In genomic region chr7:44817441-44817840, GRCm38 (mm10) we compare ENCODE assay signal across 8 mouse cellular contexts. TPM values are rescaled to one million over a fixed set of nuclear protein-coding genes. Genes with fewer than 3 reads are reported as not detected.
DNase-seq lines count a peak whose midpoint lies in the region; ATAC-seq and TF ChIP-seq lines count a peak whose summit lies in the region.

No protein-coding gene starts in this region.

- H3K27ac ChIP-seq in testis, adult 2 months (ENCODE audit: control insufficient read depth, insufficient read depth, low read depth, low read length), result peak overlapping the region; percentile 100
- H3K27ac ChIP-seq in limb, embryonic 14.5 days (replicated peaks; ENCODE audit: low read depth, low read length), result no peak overlapping the region
- peak overlapping the region; percentile 98; the same call in 1 of the 2 replicates for H3K27ac ChIP-seq in stomach, embryonic 15.5 days

- 29% methylated on average over 3 of the region's 3 CpGs for WGBS in limb, embryonic 14.5 days
- WGBS in stomach, embryonic 15.5 days, result 12% methylated on average over 3 of the region's 3 CpGs

- no peaks in the 10 kb centered on the region for H3K9me3 ChIP-seq in limb, embryonic 14.5 days (ENCODE audit: control insufficient read depth, low read length)
- H3K9me3 ChIP-seq in stomach, embryonic 15.5 days, result no peaks in the 10 kb centered on the region

- ATAC-seq in limb, embryonic 14.5 days (ENCODE audit: low FRiP score, low read depth), result no peak
- no peak for ATAC-seq in stomach, embryonic 15.5 days (ENCODE audit: insufficient read depth, low FRiP score, low read depth)

- peaks cover 15% of the 10 kb centered on the region for H3K4me1 ChIP-seq in testis, adult 2 months (ENCODE audit: control insufficient read depth, insufficient read depth, low read length)
- peaks cover 29% of the 10 kb centered on the region for H3K4me1 ChIP-seq in limb, embryonic 14.5 days (ENCODE audit: control insufficient read depth, insufficient read depth, low read length)
- peaks cover 41% of the 10 kb centered on the region for H3K4me1 ChIP-seq in stomach, embryonic 15.5 days

- H3K4me2 ChIP-seq in limb, embryonic 14.5 days (replicated peaks; ENCODE audit: low read depth, low read length, severe bottlenecking), result peak overlapping the region; percentile 74
- H3K4me2 ChIP-seq in stomach, embryonic 15.5 days, result peak overlapping the region; percentile 82

- H3K36me3 ChIP-seq in testis, adult 2 months (ENCODE audit: control insufficient read depth, insufficient read depth, low read length), result peaks cover 3% of the 10 kb centered on the region; the same call in 1 of the 2 replicates
- H3K36me3 ChIP-seq in limb, embryonic 14.5 days (ENCODE audit: control insufficient read depth, insufficient read depth, low read length), result peaks cover 18% of the 10 kb centered on the region; the same call in 1 of the 2 replicates
- no peaks in the 10 kb centered on the region; the same call in 1 of the 2 replicates for H3K36me3 ChIP-seq in stomach, embryonic 15.5 days

- DNase-seq in adrenal gland, postnatal 10 days, result peak; percentile 2
- no peak for DNase-seq in adrenal gland, postnatal 36 days
- no peak for DNase-seq in testis, postnatal 14 days (ENCODE audit: low spot score)
- DNase-seq in limb, embryonic 14.5 days (ENCODE audit: low spot score), result no peak
- DNase-seq in right cerebral cortex, postnatal 14 days, result no peak
- no peak for DNase-seq in ovary, adult 18-20 months (ENCODE audit: low spot score)

- TF ChIP-seq POLR2A in testis, adult 2 months (IDR thresholded peaks at IDR 0.05; ENCODE audit: control insufficient read depth, low read depth, low read length), result no peak
- TF ChIP-seq POLR2A in limb, embryonic 14.5 days (IDR thresholded peaks at IDR 0.05; ENCODE audit: borderline replicate concordance, extremely low read depth, insufficient read depth, insufficient read length), result no peak

- no peak for TF ChIP-seq CTCF in testis, adult 2 months (IDR thresholded peaks at IDR 0.05; ENCODE audit: control insufficient read depth, insufficient read depth, insufficient replicate concordance, low read depth, low read length)

- H3K4me3 ChIP-seq in testis, adult 2 months (ENCODE audit: control insufficient read depth, low read depth, low read length), result peak overlapping the region; percentile 99
- peak overlapping the region; percentile 87 for H3K4me3 ChIP-seq in limb, embryonic 14.5 days (replicated peaks; ENCODE audit: low read length)
- H3K4me3 ChIP-seq in stomach, embryonic 15.5 days (replicated peaks), result peak overlapping the region; percentile 88

- H3K9ac ChIP-seq in limb, embryonic 14.5 days (ENCODE audit: low read depth, low read length, severe bottlenecking), result peak overlapping the region; percentile 98
- peak overlapping the region; percentile 95 for H3K9ac ChIP-seq in stomach, embryonic 15.5 days

- no peaks in the 10 kb centered on the region for H3K27me3 ChIP-seq in testis, adult 2 months (ENCODE audit: control insufficient read depth, insufficient read depth, low read length)
- H3K27me3 ChIP-seq in limb, embryonic 14.5 days (ENCODE audit: control insufficient read depth, insufficient read depth, low read length), result no peaks in the 10 kb centered on the region
- H3K27me3 ChIP-seq in stomach, embryonic 15.5 days (replicated peaks), result no peaks in the 10 kb centered on the region

RNA-seq across cellular contexts. Expression of gene Atf5, which starts 1.0 kb away (rescaled TPM):
- 100 to 1,000 TPM; 144 to 202 TPM for total RNA-seq in adrenal gland, postnatal 10 days (2021)
- 100 to 1,000 TPM; 135 to 151 TPM for total RNA-seq in adrenal gland, postnatal 36 days (2021)
- polyA plus RNA-seq in testis, adult 2 months (2012; rRNA removed), result 21.6 TPM in 2 replicates
- 47.9 and 69.8 TPM in 2 replicates for polyA plus RNA-seq in limb, embryonic 14.5 days (2012; rRNA removed)
- 3.1 and 3.7 TPM in 2 replicates for polyA plus RNA-seq in limb, embryonic 14.5 days (2014; fragmentation: Nextera tagmentation; extraction: Ambion mirVana)
- polyA plus RNA-seq in stomach, embryonic 15.5 days (2015; fragmentation: Nextera tagmentation; extraction: Ambion mirVana), result 5.3 and 6.4 TPM in 2 replicates

RNA-seq across cellular contexts. Expression of gene Il4i1, which starts 1.3 kb away (rescaled TPM):
- 1 to 10 TPM; 5.2 TPM for total RNA-seq in adrenal gland, postnatal 10 days (2021)
- total RNA-seq in adrenal gland, postnatal 36 days (2021), result 1 to 10 TPM; 2.0 to 2.6 TPM
- 97.2 and 97.6 TPM in 2 replicates for polyA plus RNA-seq in testis, adult 2 months (2012; rRNA removed)
- polyA plus RNA-seq in limb, embryonic 14.5 days (2012; rRNA removed), result 0.87 and 1.0 TPM in 2 replicates
- 1.6 and 2.5 TPM in 2 replicates for polyA plus RNA-seq in limb, embryonic 14.5 days (2014; fragmentation: Nextera tagmentation; extraction: Ambion mirVana)
- polyA plus RNA-seq in stomach, embryonic 15.5 days (2015; fragmentation: Nextera tagmentation; extraction: Ambion mirVana), result 1.3 and 1.4 TPM in 2 replicates

RNA-seq across cellular contexts. Expression of gene Nup62, which starts 1.6 kb away (rescaled TPM):
- 10 to 100 TPM; 44.3 to 47.1 TPM for total RNA-seq in adrenal gland, postnatal 10 days (2021)
- total RNA-seq in adrenal gland, postnatal 36 days (2021), result 10 to 100 TPM; 40.9 to 42.5 TPM
- 181 and 183 TPM in 2 replicates for polyA plus RNA-seq in testis, adult 2 months (2012; rRNA removed)
- 92.5 and 133 TPM in 2 replicates for polyA plus RNA-seq in limb, embryonic 14.5 days (2012; rRNA removed)
- polyA plus RNA-seq in limb, embryonic 14.5 days (2014; fragmentation: Nextera tagmentation; extraction: Ambion mirVana), result 53.0 and 53.9 TPM in 2 replicates
- polyA plus RNA-seq in stomach, embryonic 15.5 days (2015; fragmentation: Nextera tagmentation; extraction: Ambion mirVana), result 79.3 and 79.8 TPM in 2 replicates

RNA-seq across cellular contexts. Expression of gene Akt1s1, which starts 31.4 kb away (rescaled TPM):
- 100 to 1,000 TPM in 1 of 2 experiments, 10 to 100 TPM in 1; 92.4 to 109 TPM for total RNA-seq in adrenal gland, postnatal 10 days (2021)
- total RNA-seq in adrenal gland, postnatal 36 days (2021), result 100 to 1,000 TPM; 108 to 118 TPM
- polyA plus RNA-seq in testis, adult 2 months (2012; rRNA removed), result 31.5 and 35.7 TPM in 2 replicates
- polyA plus RNA-seq in limb, embryonic 14.5 days (2012; rRNA removed), result 179 and 270 TPM in 2 replicates
- 66.1 and 70.5 TPM in 2 replicates for polyA plus RNA-seq in limb, embryonic 14.5 days (2014; fragmentation: Nextera tagmentation; extraction: Ambion mirVana)
- polyA plus RNA-seq in stomach, embryonic 15.5 days (2015; fragmentation: Nextera tagmentation; extraction: Ambion mirVana), result 110 and 112 TPM in 2 replicates

RNA-seq across cellular contexts. Expression of gene Tbc1d17, which starts 31.4 kb away (rescaled TPM):
- total RNA-seq in adrenal gland, postnatal 10 days (2021), result 10 to 100 TPM; 61.9 to 73.1 TPM
- 10 to 100 TPM; 54.1 to 73.4 TPM for total RNA-seq in adrenal gland, postnatal 36 days (2021)
- 24.4 and 28.5 TPM in 2 replicates for polyA plus RNA-seq in testis, adult 2 months (2012; rRNA removed)
- polyA plus RNA-seq in limb, embryonic 14.5 days (2012; rRNA removed), result 86.0 and 103 TPM in 2 replicates
- polyA plus RNA-seq in limb, embryonic 14.5 days (2014; fragmentation: Nextera tagmentation; extraction: Ambion mirVana), result 76.0 and 81.7 TPM in 2 replicates
- 64.5 and 72.0 TPM in 2 replicates for polyA plus RNA-seq in stomach, embryonic 15.5 days (2015; fragmentation: Nextera tagmentation; extraction: Ambion mirVana)

Comparison
In these comparisons a context has a peak if more than half of its experiments do, and no peak if none do; other contexts are left out.
1. RNA of gene Il4i1, which starts 1.3 kb away (polyA plus RNA-seq): 97.2 to 97.6 TPM in testis, adult 2 months; 0.87 to 2.5 TPM in limb, embryonic 14.5 days and 1.3 to 1.4 TPM in stomach, embryonic 15.5 days; every median in the first group is over 10 times any median in the second.
2. Peak in every context shown above with its lines, with median percentiles within 50 percentile points of each other: H3K4me3 ChIP-seq.